Mouse (Mus musculus): ENCODE measurements at regions not wholly inside any gene's neighbourhood (a gene's known extent, or its start where the extent isn't known, plus 50 kb on each side); places are given as distances from the start of the nearest gene placed in this dataset.

GRCm38 (mm10) chr11:31721908-31722307 lies 50.2 kb upstream of the Bod1 start:
- no peak for ATAC-seq
- H3K27ac ChIP-seq = no peak overlapping the region
- H3K4me3 ChIP-seq = no peak overlapping the region
- H3K9ac ChIP-seq = no peak overlapping the region
- H3K36me3 ChIP-seq (ENCODE audit: poor library complexity, severe bottlenecking) = no peaks in the 10 kb centered on the region
- H3K4me1 ChIP-seq = no peaks in the 10 kb centered on the region
- 63% methylated on average over 3 of the region's 3 CpGs for WGBS
- no peak overlapping the region for H3K4me2 ChIP-seq
- H3K27me3 ChIP-seq = no peaks in the 10 kb centered on the region
- no peaks in the 10 kb centered on the region for H3K9me3 ChIP-seq (replicated peaks)

DNA sequence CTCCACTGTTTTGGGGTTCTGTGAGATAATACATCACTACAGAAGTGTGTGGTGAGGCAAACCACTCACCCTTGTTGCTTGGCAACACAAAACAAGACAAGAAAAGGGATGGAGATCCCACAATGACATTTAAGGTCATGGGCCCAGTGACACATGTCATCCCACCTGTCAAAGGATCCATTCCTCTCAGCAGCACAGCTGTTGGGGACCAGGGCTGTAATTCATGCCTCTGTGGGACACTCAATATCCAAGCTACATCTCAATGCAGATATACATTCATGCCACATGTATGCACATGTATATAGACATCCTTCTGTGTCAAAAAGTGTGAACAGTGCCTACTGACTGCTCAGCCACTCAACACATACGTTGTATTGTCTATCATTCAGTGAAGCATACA lies 52.8 kb upstream of the Bod1 start:
- Histone ChIP-seq H3K36me3 (ENCODE audit: poor library complexity, severe bottlenecking) (no peaks in the 10 kb centered on the region), H3K4me1 (no peaks in the 10 kb centered on the region)
- 72% methylated on average over 1 of the region's 1 CpGs for WGBS

GRCm38 (mm10) chr11:31725936-31726647 lies 54.4 kb upstream of the Bod1 start:
- Histone ChIP-seq H3K9ac (no peak overlapping the region), H3K27ac (no peak overlapping the region), H3K27me3 (no peaks in the 10 kb centered on the region), H3K9me3 (replicated peaks) (no peaks in the 10 kb centered on the region), H3K36me3 (ENCODE audit: poor library complexity, severe bottlenecking) (no peaks in the 10 kb centered on the region), H3K4me1 (peaks cover under 1% of the 10 kb centered on the region; the same call in 1 of the 2 replicates), H3K4me3 (no peak overlapping the region), H3K4me2 (no peak overlapping the region)
- no peak for ATAC-seq
- WGBS = 69% methylated on average over 15 of the region's 15 CpGs

More for the DNA sequence above, 52.8 kb upstream of the Bod1 start:
- no peak overlapping the region for H3K9ac ChIP-seq
- no peak overlapping the region for H3K4me3 ChIP-seq
- H3K4me2 ChIP-seq = no peak overlapping the region
- H3K9me3 ChIP-seq (replicated peaks) = no peaks in the 10 kb centered on the region
- no peak overlapping the region for H3K27ac ChIP-seq
- no peak for ATAC-seq
- no peaks in the 10 kb centered on the region for H3K27me3 ChIP-seq

GRCm38 (mm10) chr11:31727289-31727688 lies 55.6 kb upstream of the Bod1 start:
- Histone ChIP-seq H3K9me3 (replicated peaks) (no peaks in the 10 kb centered on the region), H3K36me3 (ENCODE audit: poor library complexity, severe bottlenecking) (no peaks in the 10 kb centered on the region), H3K4me2 (no peak overlapping the region), H3K27ac (no peak overlapping the region), H3K4me1 (peaks cover 4% of the 10 kb centered on the region; the same call in 1 of the 2 replicates), H3K4me3 (no peak overlapping the region), H3K9ac (no peak overlapping the region), H3K27me3 (no peaks in the 10 kb centered on the region)
- no peak for ATAC-seq
- WGBS = 88% methylated on average over 8 of the region's 8 CpGs

- Histone ChIP-seq H3K9me3 (replicated peaks) (no peaks in the 10 kb centered on the region), H3K27ac (no peak overlapping the region), H3K4me3 (no peak overlapping the region), H3K4me1 (peaks cover 22% of the 10 kb centered on the region), H3K9ac (no peak overlapping the region), H3K36me3 (ENCODE audit: poor library complexity, severe bottlenecking) (no peaks in the 10 kb centered on the region), H3K27me3 (no peaks in the 10 kb centered on the region), H3K4me2 (no peak overlapping the region)
- WGBS = 82% methylated on average over 3 of the region's 3 CpGs
- ATAC-seq = no peak
These were observed 58.0 kb upstream of the Bod1 start for GRCm38 (mm10) chr11:31729728-31730127.

DNA sequence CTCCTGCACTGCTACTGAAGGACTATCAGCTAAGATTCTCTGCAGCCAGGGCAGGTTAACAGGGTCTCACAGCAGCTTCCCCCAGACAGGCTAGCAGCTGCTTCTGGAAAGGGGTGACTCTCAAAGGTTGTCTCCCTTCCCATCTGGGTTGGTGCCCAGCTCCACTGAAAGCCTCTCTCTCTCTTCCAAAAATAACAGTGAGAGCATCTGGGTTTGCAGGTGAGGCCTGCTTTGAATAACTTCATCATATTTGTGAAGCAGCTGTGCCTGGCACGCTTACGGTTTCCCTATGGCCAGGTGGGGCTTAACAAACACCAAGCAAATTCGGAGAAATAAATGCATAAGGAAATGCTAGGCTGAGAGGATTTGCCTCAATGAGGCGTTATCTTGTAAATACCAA lies 58.5 kb upstream of the Bod1 start:
- H3K27me3 ChIP-seq = no peaks in the 10 kb centered on the region
- WGBS = 71% methylated on average over 4 of the region's 4 CpGs
- no peak overlapping the region for H3K4me3 ChIP-seq
- no peaks in the 10 kb centered on the region for H3K9me3 ChIP-seq (replicated peaks)
- no peak overlapping the region for H3K27ac ChIP-seq
- H3K4me2 ChIP-seq = no peak overlapping the region
- H3K9ac ChIP-seq = no peak overlapping the region
- ATAC-seq = no peak
- peaks cover 22% of the 10 kb centered on the region for H3K4me1 ChIP-seq
- no peaks in the 10 kb centered on the region for H3K36me3 ChIP-seq (ENCODE audit: poor library complexity, severe bottlenecking)

DNA sequence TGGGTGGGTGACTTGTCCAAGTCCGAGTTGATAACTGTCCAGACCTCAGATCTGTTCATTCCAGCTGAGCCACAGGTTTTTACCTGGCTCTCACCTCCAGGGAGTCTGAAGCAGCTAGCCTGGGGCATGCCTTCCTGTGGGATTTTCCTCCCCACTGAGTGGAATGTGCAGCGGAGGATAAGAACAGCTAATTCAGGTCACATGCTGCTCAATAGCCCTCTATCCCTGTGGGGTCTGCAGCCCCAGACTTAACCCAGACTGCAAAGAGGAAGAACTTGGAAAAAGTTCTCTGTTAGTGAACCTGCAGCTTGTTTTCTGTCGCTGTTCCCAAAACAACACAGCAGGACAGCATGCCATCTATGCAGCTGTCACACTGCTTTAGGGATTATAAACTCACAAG lies 59.0 kb upstream of the Bod1 start:
- no peak overlapping the region for H3K9ac ChIP-seq
- peaks cover 22% of the 10 kb centered on the region for H3K4me1 ChIP-seq
- no peak for ATAC-seq
- H3K4me3 ChIP-seq = no peak overlapping the region
- WGBS = 19% methylated on average over 3 of the region's 3 CpGs
- no peak overlapping the region for H3K4me2 ChIP-seq
- H3K9me3 ChIP-seq (replicated peaks) = no peaks in the 10 kb centered on the region
- H3K27ac ChIP-seq = no peak overlapping the region
- H3K36me3 ChIP-seq (ENCODE audit: poor library complexity, severe bottlenecking) = no peaks in the 10 kb centered on the region
- no peaks in the 10 kb centered on the region for H3K27me3 ChIP-seq

DNA sequence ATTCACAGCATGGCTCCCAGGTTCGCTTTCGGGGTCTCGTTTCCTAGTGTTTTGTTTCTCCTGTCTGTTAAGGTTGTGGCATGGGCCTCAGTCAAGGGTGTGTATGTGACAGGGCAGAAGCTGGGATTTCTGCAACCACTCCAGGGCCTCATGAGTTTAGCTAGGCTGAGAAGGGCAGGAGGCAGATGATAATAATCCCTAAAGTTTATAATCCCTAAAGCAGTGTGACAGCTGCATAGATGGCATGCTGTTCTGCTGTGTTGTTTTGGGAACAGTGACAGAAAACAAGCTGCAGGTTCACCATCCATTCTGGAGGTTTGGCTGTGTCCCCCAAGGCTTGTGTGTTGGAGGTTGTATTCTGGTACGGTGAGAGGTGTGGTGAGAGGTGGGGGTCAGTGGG lies 59.8 kb upstream of the Bod1 start:
- Histone ChIP-seq H3K9me3 (replicated peaks) (no peaks in the 10 kb centered on the region), H3K4me2 (no peak overlapping the region), H3K4me3 (no peak overlapping the region), H3K9ac (no peak overlapping the region), H3K4me1 (peaks cover 22% of the 10 kb centered on the region), H3K36me3 (ENCODE audit: poor library complexity, severe bottlenecking) (no peaks in the 10 kb centered on the region), H3K27me3 (no peaks in the 10 kb centered on the region), H3K27ac (no peak overlapping the region)
- WGBS = 51% methylated on average over 4 of the region's 4 CpGs
- ATAC-seq = no peak

GRCm38 (mm10) chr11:31732342-31732741 lies 60.7 kb upstream of the Bod1 start:
- Histone ChIP-seq H3K4me2 (no peak overlapping the region), H3K4me3 (no peak overlapping the region), H3K4me1 (peaks cover 22% of the 10 kb centered on the region), H3K27me3 (no peaks in the 10 kb centered on the region), H3K36me3 (ENCODE audit: poor library complexity, severe bottlenecking) (no peaks in the 10 kb centered on the region), H3K9me3 (replicated peaks) (no peaks in the 10 kb centered on the region), H3K9ac (no peak overlapping the region), H3K27ac (no peak overlapping the region)
- 77% methylated on average over 3 of the region's 3 CpGs for WGBS
- no peak for ATAC-seq

- Histone ChIP-seq H3K4me3 (no peak overlapping the region), H3K27me3 (no peaks in the 10 kb centered on the region), H3K36me3 (ENCODE audit: poor library complexity, severe bottlenecking) (no peaks in the 10 kb centered on the region), H3K4me1 (peaks cover 22% of the 10 kb centered on the region), H3K9ac (no peak overlapping the region), H3K27ac (no peak overlapping the region), H3K9me3 (replicated peaks) (no peaks in the 10 kb centered on the region), H3K4me2 (no peak overlapping the region)
- ATAC-seq = no peak
- 52% methylated on average over 1 of the region's 1 CpGs for WGBS
These were observed 61.3 kb upstream of the Bod1 start for GRCm38 (mm10) chr11:31732958-31733357.

DNA sequence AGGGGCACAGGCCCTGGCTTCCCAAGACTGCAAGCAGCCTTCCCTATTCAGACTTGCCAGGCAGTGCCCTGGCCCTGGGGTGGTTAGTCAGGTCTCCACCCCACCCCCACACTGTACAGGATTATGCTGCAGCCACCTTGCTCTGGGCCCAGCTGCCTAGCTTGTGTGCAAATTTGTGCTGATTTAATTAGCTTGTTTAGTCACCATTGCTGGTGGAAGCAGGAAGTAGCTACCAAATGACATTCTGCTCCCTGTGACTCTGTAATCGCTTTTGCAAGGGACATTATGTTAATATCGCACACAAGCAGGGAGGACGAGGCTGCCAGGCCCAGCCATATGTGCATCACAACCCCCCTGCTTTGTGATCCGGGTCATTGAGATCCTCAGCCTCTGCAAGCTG lies 62.4 kb upstream of the Bod1 start:
- ATAC-seq = peak; percentile 81
- WGBS = 20% methylated on average over 4 of the region's 4 CpGs

GRCm38 (mm10) chr11:31735257-31735656 lies 63.6 kb upstream of the Bod1 start:
- ATAC-seq = no peak

More for the DNA sequence above, 62.4 kb upstream of the Bod1 start:
- Histone ChIP-seq H3K4me3 (no peak overlapping the region), H3K4me2 (no peak overlapping the region), H3K27ac (peak overlapping the region; percentile 45), H3K9ac (0 out of 2 replicates have a peak overlapping the region, but pooled peaks have one; percentile 6), H3K9me3 (replicated peaks) (no peaks in the 10 kb centered on the region), H3K4me1 (peaks cover 22% of the 10 kb centered on the region), H3K36me3 (ENCODE audit: poor library complexity, severe bottlenecking) (no peaks in the 10 kb centered on the region), H3K27me3 (no peaks in the 10 kb centered on the region)

GRCm38 (mm10) chr11:31736086-31736485 lies 64.4 kb upstream of the Bod1 start:
- ATAC-seq = no peak
- H3K27ac ChIP-seq = no peak overlapping the region
- H3K27me3 ChIP-seq = no peaks in the 10 kb centered on the region
- no peak overlapping the region for H3K9ac ChIP-seq
- H3K4me2 ChIP-seq = no peak overlapping the region
- no peaks in the 10 kb centered on the region for H3K36me3 ChIP-seq (ENCODE audit: poor library complexity, severe bottlenecking)
- H3K9me3 ChIP-seq (replicated peaks) = no peaks in the 10 kb centered on the region
- H3K4me3 ChIP-seq = no peak overlapping the region
- peaks cover 22% of the 10 kb centered on the region for H3K4me1 ChIP-seq

More at GRCm38 (mm10) chr11:31735257-31735656, 63.6 kb upstream of the Bod1 start:
- Histone ChIP-seq H3K4me1 (peaks cover 22% of the 10 kb centered on the region), H3K27ac (no peak overlapping the region), H3K27me3 (no peaks in the 10 kb centered on the region), H3K9me3 (replicated peaks) (no peaks in the 10 kb centered on the region), H3K4me3 (no peak overlapping the region), H3K36me3 (ENCODE audit: poor library complexity, severe bottlenecking) (no peaks in the 10 kb centered on the region), H3K4me2 (no peak overlapping the region), H3K9ac (no peak overlapping the region)
- WGBS = 92% methylated on average over 6 of the region's 6 CpGs

Data from forebrain, embryonic 13.5 days (tissue).